Mouse (Mus musculus) stomach, postnatal 0 days (tissue): ENCODE results near the gene Gjb5. TPM values are rescaled to one million over a fixed set of nuclear protein-coding genes. Genes with fewer than 3 reads are reported as not detected.

Experiments
- ATAC-seq: fragments of 200-750 bp; cut with Nextera tagmentation; 2 replicates; pipeline ENCODE4 v1.8.0; 2017; ENCODE audit not compliant: low FRiP score, low TSS enrichment
- DNase-seq: peaks from one replicate; pipeline ENCODE4 v3.0.0-alpha.2; 2016; ENCODE audit warnings: low spot score
- H3K27ac ChIP-seq: fragments of 300-500 bp; sonication (generic); replicated peaks from 2 replicates; pipeline ENCODE4 v1.5.1; 2014; ENCODE audit warnings: mild to moderate bottlenecking, control low read depth
- H3K27me3 ChIP-seq: fragments of 300-500 bp; sonication (generic); 2 replicates; pipeline ENCODE4 v1.6.1; 2014; ENCODE audit warnings: low read length; ENCODE audit not compliant: control insufficient read depth, insufficient read depth
- H3K36me3 ChIP-seq: fragments of 300-500 bp; sonication (generic); 2 replicates; pipeline ENCODE4 v1.6.1; 2014; ENCODE audit warnings: low read length, mixed read lengths; ENCODE audit not compliant: control insufficient read depth, insufficient read depth
- H3K4me1 ChIP-seq: fragments of 300-500 bp; sonication (generic); replicated peaks from 2 replicates; pipeline ENCODE4 v1.6.1; 2014; ENCODE audit warnings: antibody characterized with exemption; ENCODE audit not compliant: control insufficient read depth, insufficient read depth
- H3K4me2 ChIP-seq: fragments of 300-500 bp; sonication (generic); replicated peaks from 2 replicates; pipeline ENCODE4 v1.6.1; 2014; ENCODE audit warnings: low read depth, mild to moderate bottlenecking, control low read depth, moderate library complexity
- H3K4me3 ChIP-seq: fragments of 300-500 bp; sonication (generic); 2 replicates; pipeline ENCODE4 v1.5.1; 2014; ENCODE audit warnings: low read depth, low read length, control low read depth
- H3K9ac ChIP-seq: fragments of 300-500 bp; sonication (generic); 2 replicates; pipeline ENCODE4 v1.6.1; 2014; ENCODE audit warnings: mild to moderate bottlenecking, low read length, control low read depth, mixed read lengths
- H3K9me3 ChIP-seq: fragments of 300-500 bp; sonication (generic); 2 replicates; pipeline ENCODE4 v1.6.1; 2016; ENCODE audit warnings: low read length; ENCODE audit not compliant: control insufficient read depth
- CTCF ChIP-seq: IDR thresholded peaks from 2 replicates; pipeline ENCODE4 v1.5.1; 2016; ENCODE audit warnings: antibody characterized with exemption, low read depth, mild to moderate bottlenecking, moderate library complexity
- EP300 ChIP-seq: optimal IDR thresholded peaks from 2 replicates; pipeline ENCODE3; 2016; ENCODE audit warnings: antibody characterized with exemption
- WGBS: fragments of 180-500 bp; shearing (Covaris S2); extraction: QIAGEN DNeasy Blood & Tissue Kit; methylation state at CpG from one replicate; pipeline ENCODE4 v1.1.7; 2014; 5-methylcytosine and 5-hydroxymethylcytosine counted together
- polyA plus RNA-seq: library from polyadenylated mRNA; unstranded; fragments of >200 nt; fragmentation: Nextera tagmentation; extraction: Ambion mirVana; gene quantifications from 2 replicates; pipeline ENCODE4 v1.2.1, GENCODE M21; 2015

The Gjb5 gene
- polyA plus RNA-seq: 3.3 and 3.8 TPM in 2 replicates

- no peak for TF ChIP-seq EP300
- TF ChIP-seq CTCF: no peak
- H3K9me3 ChIP-seq: no peaks in the 10 kb centered on the region
- no peak within 1 kb of the TSS for H3K9ac ChIP-seq
- no peak within 1 kb of the TSS for H3K27ac ChIP-seq
- ATAC-seq (peak; percentile 50; the same call in 1 of the 2 replicates), DNase-seq (no peak)
- H3K4me2 ChIP-seq: no peak within 1 kb of the TSS; the same call in 1 of the 2 replicates
- H3K27me3 ChIP-seq: no peaks in the 10 kb centered on the region
- no peak within 1 kb of the TSS for H3K4me3 ChIP-seq
- no peaks in the 10 kb centered on the region for H3K36me3 ChIP-seq
- WGBS: 17% methylated on average over 5 of the region's 5 CpGs
- no peaks in the 10 kb centered on the region for H3K4me1 ChIP-seq
Measured at GRCm38 (mm10) chr4:127358018-127358417, at the start of gene Gjb5. Gjb5 (minus strand) TSS chr4:127358181.

DNA sequence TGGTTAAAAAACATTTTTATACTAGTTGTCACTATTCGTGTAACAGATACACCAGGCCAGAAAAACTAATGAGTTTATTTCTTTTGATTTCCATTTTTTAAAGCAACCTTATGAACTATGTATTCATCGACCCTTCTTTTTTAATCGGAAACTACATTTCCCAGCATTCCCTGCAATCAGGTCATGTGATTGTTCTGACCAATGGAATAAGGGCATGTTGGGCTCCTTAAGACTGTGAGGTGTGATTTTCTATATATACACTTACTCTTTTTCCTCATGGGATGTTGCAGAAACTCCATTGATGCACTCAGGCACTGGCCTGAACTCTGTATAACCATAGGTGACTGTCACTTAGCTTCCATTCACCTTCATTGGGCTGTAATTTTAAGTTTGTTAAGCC, 44.6 kb upstream of the Gjb5 start:
- ATAC-seq (no peak), DNase-seq (no peak)
- no peak for TF ChIP-seq CTCF
- no peak for TF ChIP-seq EP300
- no peaks in the 10 kb centered on the region for H3K4me1 ChIP-seq
- no peak overlapping the region for H3K4me2 ChIP-seq
- no peaks in the 10 kb centered on the region for H3K36me3 ChIP-seq
- WGBS: 65% methylated on average over 3 of the region's 3 CpGs
- H3K27ac ChIP-seq: no peak overlapping the region
- no peak overlapping the region for H3K4me3 ChIP-seq
- no peak overlapping the region for H3K9ac ChIP-seq
- H3K27me3 ChIP-seq: no peaks in the 10 kb centered on the region
- no peaks in the 10 kb centered on the region for H3K9me3 ChIP-seq

GRCm38 (mm10) chr4:127402166-127402565, 44.2 kb upstream of the Gjb5 start:
- no peaks in the 10 kb centered on the region for H3K36me3 ChIP-seq
- H3K4me3 ChIP-seq: no peak overlapping the region
- H3K9me3 ChIP-seq: no peaks in the 10 kb centered on the region
- ATAC-seq (no peak), DNase-seq (no peak)
- 89% methylated on average over 4 of the region's 4 CpGs for WGBS
- H3K4me2 ChIP-seq: no peak overlapping the region
- no peak overlapping the region for H3K9ac ChIP-seq
- H3K27me3 ChIP-seq: no peaks in the 10 kb centered on the region
- TF ChIP-seq EP300 (no peak), CTCF (no peak)
- no peak overlapping the region for H3K27ac ChIP-seq
- H3K4me1 ChIP-seq: no peaks in the 10 kb centered on the region

GRCm38 (mm10) chr4:127400165-127401145, 42.5 kb upstream of the Gjb5 start:
- DNase-seq (no peak), ATAC-seq (no peak)
- Histone ChIP-seq H3K27ac (no peak overlapping the region), H3K27me3 (no peaks in the 10 kb centered on the region), H3K9ac (no peak overlapping the region), H3K4me2 (no peak overlapping the region), H3K4me3 (no peak overlapping the region), H3K36me3 (no peaks in the 10 kb centered on the region), H3K4me1 (no peaks in the 10 kb centered on the region), H3K9me3 (no peaks in the 10 kb centered on the region)
- TF ChIP-seq EP300: no peak
- no peak for TF ChIP-seq CTCF
- 58% methylated on average over 11 of the region's 11 CpGs for WGBS

- WGBS: 57% methylated on average over 4 of the region's 4 CpGs
- Histone ChIP-seq H3K4me1 (no peaks in the 10 kb centered on the region), H3K27me3 (no peaks in the 10 kb centered on the region), H3K9ac (no peak overlapping the region), H3K36me3 (no peaks in the 10 kb centered on the region), H3K27ac (no peak overlapping the region), H3K4me3 (no peak overlapping the region), H3K4me2 (no peak overlapping the region), H3K9me3 (no peaks in the 10 kb centered on the region)
- TF ChIP-seq CTCF (no peak), EP300 (no peak)
- ATAC-seq (no peak), DNase-seq (no peak)
Measured at GRCm38 (mm10) chr4:127395591-127395990, 37.6 kb upstream of the Gjb5 start.

GRCm38 (mm10) chr4:127389645-127390044, 31.7 kb upstream of the Gjb5 start:
- Histone ChIP-seq H3K27me3 (no peaks in the 10 kb centered on the region), H3K27ac (no peak overlapping the region), H3K4me1 (no peaks in the 10 kb centered on the region), H3K4me3 (no peak overlapping the region), H3K9me3 (no peaks in the 10 kb centered on the region), H3K36me3 (no peaks in the 10 kb centered on the region), H3K9ac (no peak overlapping the region), H3K4me2 (no peak overlapping the region)
- TF ChIP-seq CTCF (no peak), EP300 (no peak)
- DNase-seq (no peak), ATAC-seq (no peak)
- WGBS: 14% methylated on average over 13 of the region's 13 CpGs
